Mouse (Mus musculus): ENCODE data around the gene Pold2. TPM values are rescaled to one million over a fixed set of nuclear protein-coding genes. Genes with fewer than 3 reads are reported as not detected.

Pold2 gene
- total RNA-seq, 2 experiments from 2014 or later, result 35.4 to 40.6 TPM

Other genes with a start within 250 kb of the Pold2 start
- gene Mrps24, start 162.6 kb downstream of the Pold2 start, total RNA-seq (2021), result 100 to 1,000 TPM; 152 to 158 TPM
- 10 to 100 TPM; 58.9 to 59.4 TPM for gene Urgcp, start 115.9 kb downstream of the Pold2 start, total RNA-seq (2021)
- 10 to 100 TPM; 29.3 to 31.6 TPM for gene Dbnl, start 89.8 kb downstream of the Pold2 start, total RNA-seq (2021)
- 1,000 to 10,000 TPM in 1 of 2 experiments, 100 to 1,000 TPM in 1; 827 to 1,050 TPM for gene Pgam2, start 74.6 kb downstream of the Pold2 start, total RNA-seq (2021)
- 1 to 10 TPM; 1.7 to 3.3 TPM for gene Polm, start 40.3 kb downstream of the Pold2 start, total RNA-seq (2021)
- gene Aebp1, start 16.3 kb downstream of the Pold2 start, total RNA-seq (2021), result 10 to 100 TPM; 16.4 to 26.9 TPM
- 100 to 1,000 TPM; 602 to 633 TPM for gene Myl7, start 20.5 kb upstream of the Pold2 start, total RNA-seq (2021)
- gene Gck, start 71.8 kb upstream of the Pold2 start, total RNA-seq (2021), result 10 to 100 TPM; 15.4 to 18.5 TPM
- 10 to 100 TPM; 59.5 to 71.5 TPM for gene Ykt6, start 77.4 kb upstream of the Pold2 start, total RNA-seq (2021)
- gene Camk2b, start 188.1 kb upstream of the Pold2 start, total RNA-seq (2021), result 1 to 10 TPM; 7.2 to 8.1 TPM